Mouse (Mus musculus): Measurements from ENCODE around the gene Wnt2b.

GRCm38 (mm10) chr3:105001374-105001773 lies 39.7 kb upstream of the Wnt2b start:
- TF ChIP-seq CTCF (conservative IDR thresholded peaks at IDR 0.05 in 1 of 2, IDR thresholded peaks at IDR 0.05 in 1 of 2; ENCODE audit: low read depth in 2 of 2, low read length in 2 of 2): no peak
- no peak for TF ChIP-seq POLR2A (IDR thresholded peaks at IDR 0.05; ENCODE audit: low read depth, low read length)
- no peak for TF ChIP-seq EP300 (IDR thresholded peaks at IDR 0.05; ENCODE audit: low read length)
- no peak for TF ChIP-seq BHLHE40 (IDR thresholded peaks at IDR 0.05; ENCODE audit: low read depth, low read length)
- no peak for TF ChIP-seq TBP (conservative IDR thresholded peaks at IDR 0.05; ENCODE audit: low read depth, low read length)
- no peak for TF ChIP-seq ZNF384 (IDR thresholded peaks at IDR 0.05; ENCODE audit: low read depth, low read length)
- TF ChIP-seq MXI1 (IDR thresholded peaks at IDR 0.05; ENCODE audit: low read depth, low read length): no peak
- TF ChIP-seq ZKSCAN1 (IDR thresholded peaks at IDR 0.05; ENCODE audit: borderline replicate concordance, low read depth, low read length): no peak
- no peak for TF ChIP-seq UBTF (IDR thresholded peaks at IDR 0.05; ENCODE audit: low read depth, low read length)
- TF ChIP-seq USF2 (conservative IDR thresholded peaks at IDR 0.05; ENCODE audit: low read depth, low read length): no peak
- no peak for TF ChIP-seq MAZ (IDR thresholded peaks at IDR 0.05; ENCODE audit: low read depth, low read length)
- TF ChIP-seq JUND (conservative IDR thresholded peaks at IDR 0.05; ENCODE audit: low read depth, low read length): no peak
- no peak for TF ChIP-seq JUN (IDR thresholded peaks at IDR 0.05; ENCODE audit: insufficient read depth, low read depth, low read length)

Data from CH12.LX (cell line).